Mouse (Mus musculus) liver, embryonic 14.5 days (tissue): ENCODE results near the gene Cltc.

Experiments
- CTCF ChIP-seq: IDR thresholded peaks from 2 replicates; pipeline ENCODE4 v1.5.1; 2016; ENCODE audit warnings: antibody characterized with exemption, low read depth, control low read depth
- EP300 ChIP-seq: IDR thresholded peaks from 2 replicates; pipeline ENCODE4 v1.6.1; 2016; ENCODE audit warnings: antibody characterized with exemption, low read depth

- no peak for TF ChIP-seq CTCF
- TF ChIP-seq EP300, result no peak
Measured at GRCm38 (mm10) chr11:86764501-86764900, 7.1 kb upstream of the Cltc start.
